Mouse (Mus musculus) CH12.LX (cell line): ENCODE measurements around the gene Zfp967. TPM values are rescaled to one million over a fixed set of nuclear protein-coding genes. Genes with fewer than 3 reads are reported as not detected.
"Not testable (repeated sequence)": the region's sequence is repeated elsewhere in the genome, so short reads cannot be mapped to it uniquely, and the experiment has no call there.

Experiments used
- DNase-seq: peaks from one replicate; pipeline ENCODE4 v3.0.0-alpha.2; 2013; ENCODE audit errors: extremely low read depth
- H3K27ac ChIP-seq: 2 replicates; pipeline ENCODE4 v1.5.1; 2012; ENCODE audit warnings: low read depth, mild to moderate bottlenecking, control low read depth, moderate library complexity; ENCODE audit not compliant: insufficient read depth
- H3K27me3 ChIP-seq: replicated peaks from 2 replicates; pipeline ENCODE3; 2012; ENCODE audit warnings: inconsistent platforms
- H3K36me3 ChIP-seq, 2 experiments: replicated peaks in 1 of 2; 2 replicates each; pipeline versions ENCODE3 to v1.6.1; 2012; ENCODE audit warnings: inconsistent platforms in 1 of 2, low read length in 1 of 2, mild to moderate bottlenecking in 1 of 2, mixed read lengths in 1 of 2, moderate library complexity in 1 of 2; ENCODE audit not compliant: control insufficient read depth in 1 of 2, insufficient read depth in 1 of 2
- H3K4me1 ChIP-seq, 2 experiments: 2 replicates each; pipeline ENCODE4 v1.6.1; 2012; ENCODE audit warnings: inconsistent platforms in 1 of 2, moderate library complexity in 1 of 2; ENCODE audit not compliant: insufficient read depth in 2 of 2, control insufficient read depth in 1 of 2
- H3K4me2 ChIP-seq: 2 replicates; pipeline ENCODE4 v1.6.1; 2012; ENCODE audit warnings: low read depth, mild to moderate bottlenecking, control low read depth; ENCODE audit not compliant: poor library complexity, insufficient read depth, severe bottlenecking
- H3K4me3 ChIP-seq, 3 experiments: fragments of 150-350 bp in 1 of 3; sonication (generic) in 1 of 3; replicated peaks in 1 of 3; 2 replicates each; pipeline versions ENCODE3 to v1.5.1; 2011 to 2012; ENCODE audit warnings: low read depth in 2 of 3, low read length in 2 of 3, mild to moderate bottlenecking in 2 of 3, moderate library complexity in 2 of 3, control low read depth in 1 of 3, improper control_type of control experiment in 1 of 3, inconsistent platforms in 1 of 3, mixed read lengths in 1 of 3; ENCODE audit not compliant: poor library complexity in 1 of 3
- H3K79me2 ChIP-seq: replicated peaks from 2 replicates; pipeline ENCODE4 v1.6.1; 2012; ENCODE audit warnings: mild to moderate bottlenecking, moderate library complexity; ENCODE audit not compliant: control insufficient read depth, poor library complexity, insufficient read depth, severe bottlenecking; ENCODE audit errors: extremely low read depth
- H3K9ac ChIP-seq: 2 replicates; pipeline ENCODE4 v1.6.1; 2012; ENCODE audit warnings: low read depth, mild to moderate bottlenecking, control low read depth, moderate library complexity; ENCODE audit not compliant: insufficient read depth
- H3K9me3 ChIP-seq: replicated peaks from 2 replicates; pipeline ENCODE3; 2012; ENCODE audit warnings: low read length, inconsistent platforms, mixed read lengths
- dilution Hi-C: fragments of 300-500 bp; cut with MboI; formaldehyde crosslinking; loops from 2 replicates; pipeline ENCODE4 v1.14.3; 2020; ENCODE audit warnings: low sequenced_read_pairs; ENCODE audit not compliant: extremely low pct_unique_long_range_greater_than_20kb, extremely low pct_ligation_motif_present
- in situ Hi-C: fragments of 300-500 bp; cut with MboI; formaldehyde crosslinking; loops from 3 replicates; pipeline ENCODE4 v1.14.3; 2019; ENCODE audit warnings: low sequenced_read_pairs, low pct_ligation_motif_present, low pct_unique_long_range_greater_than_20kb, mixed read lengths
- polyA plus RNA-seq: library from polyadenylated mRNA; unstranded; fragments of >175 nt; gene quantifications from 2 replicates; pipeline ENCODE4 v1.2.1, GENCODE M21; 2012; ENCODE audit warnings: low read depth; ENCODE audit not compliant: insufficient read length
- total RNA-seq, 2 experiments: library from RNA; depleted of rRNA; stranded (reverse); fragments of 300-350 nt in 1 of 2; fragments of >200 nt in 1 of 2; gene quantifications; 2 replicates each; pipeline ENCODE4 v1.2.3; 2012 to 2014

The Zfp967 gene
- total RNA-seq (2012; rRNA removed), result not detected in 2 replicates
- total RNA-seq (2014; rRNA removed), result not detected in 2 replicates
- polyA plus RNA-seq, result not detected in 2 replicates

DNA sequence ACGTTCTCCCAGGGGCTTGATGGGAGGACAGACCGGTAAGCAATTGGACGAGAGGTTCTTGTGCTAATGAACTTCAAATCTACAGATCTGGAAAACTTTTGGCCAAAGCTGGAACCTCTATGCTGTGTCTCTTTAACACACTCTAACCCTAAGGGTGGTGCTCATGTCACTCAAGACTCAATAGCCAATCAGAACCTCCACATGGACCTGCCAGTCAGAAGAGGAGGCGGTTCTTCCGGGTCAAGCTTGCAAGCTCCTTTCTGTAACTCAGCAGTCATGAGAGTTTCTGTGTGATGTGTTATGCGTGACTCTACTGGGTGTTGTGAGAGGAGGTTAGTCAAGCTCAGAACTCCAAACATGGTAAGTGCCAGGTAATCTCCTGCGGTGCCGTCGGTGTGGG, at the start of gene Zfp967:
Gene Zfp967 (plus strand): TSS at position 301 of the 400 bp plus-strand sequence.
- H3K9ac ChIP-seq, H3K36me3 ChIP-seq, H3K27me3 ChIP-seq, H3K4me2 ChIP-seq, DNase-seq, H3K9me3 ChIP-seq, dilution Hi-C loops, H3K27ac ChIP-seq, H3K4me3 ChIP-seq, H3K4me1 ChIP-seq, in situ Hi-C loops, H3K79me2 ChIP-seq: not testable (repeated sequence)

DNA sequence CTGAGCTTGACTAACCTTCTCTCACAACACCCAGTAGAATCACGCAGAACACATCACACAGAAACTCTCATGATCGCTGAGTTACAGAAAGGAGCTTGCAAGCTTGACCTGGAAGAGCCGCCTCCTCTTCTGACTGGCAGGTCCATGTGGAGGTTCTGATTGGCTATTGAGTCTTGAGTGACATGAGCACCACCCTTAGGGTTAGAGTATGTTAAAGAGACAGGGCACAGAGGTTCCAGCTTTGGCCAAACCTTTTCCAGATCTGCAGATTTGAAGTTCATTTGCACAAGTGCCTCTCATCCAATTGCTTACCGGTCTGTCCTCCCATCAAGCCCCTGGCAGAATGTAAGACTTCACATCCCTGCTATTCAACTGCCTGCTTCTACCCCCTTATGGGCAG, 34.2 kb upstream of the Zfp967 start, which contains the start of gene Gm14434:
Gene Gm14434 (minus strand): TSS at position 101 of the 400 bp plus-strand sequence.
- dilution Hi-C loops, in situ Hi-C loops: not testable (repeated sequence)

More for the DNA sequence above, 34.2 kb upstream of the Zfp967 start, which contains the start of gene Gm14434:
- not testable (repeated sequence) for H3K27me3 ChIP-seq, H3K4me1 ChIP-seq, H3K36me3 ChIP-seq, H3K9me3 ChIP-seq, H3K4me3 ChIP-seq, H3K79me2 ChIP-seq, H3K4me2 ChIP-seq, H3K9ac ChIP-seq, H3K27ac ChIP-seq, DNase-seq

Other genes with a start within 250 kb of the Zfp967 start
- not detected in 2 replicates for gene Gm11009, start 201.6 kb upstream of the Zfp967 start, total RNA-seq (2012; rRNA removed)
- gene Gm11009, start 201.6 kb upstream of the Zfp967 start, total RNA-seq (2014; rRNA removed), result not detected in 2 replicates
- not detected in 2 replicates for gene Gm11009, start 201.6 kb upstream of the Zfp967 start, polyA plus RNA-seq
- 1.9 and 2.7 TPM in 2 replicates for gene Gm14435, start 97.5 kb upstream of the Zfp967 start, total RNA-seq (2012; rRNA removed)
- 10.2 and 16.1 TPM in 2 replicates for gene Gm14435, start 97.5 kb upstream of the Zfp967 start, total RNA-seq (2014; rRNA removed)
- gene Gm14435, start 97.5 kb upstream of the Zfp967 start, polyA plus RNA-seq, result 6.7 and 9.9 TPM in 2 replicates
- 5.2 and 6.6 TPM in 2 replicates for gene Gm14434, start 34.3 kb upstream of the Zfp967 start, total RNA-seq (2012; rRNA removed)
- gene Gm14434, start 34.3 kb upstream of the Zfp967 start, total RNA-seq (2014; rRNA removed), result 58.6 and 59.6 TPM in 2 replicates
- 0.94 and 6.0 TPM in 2 replicates for gene Gm14434, start 34.3 kb upstream of the Zfp967 start, polyA plus RNA-seq
- 0.64 and 1.1 TPM in 2 replicates for gene Gm14308, start 115.3 kb downstream of the Zfp967 start, total RNA-seq (2012; rRNA removed)
- gene Gm14308, start 115.3 kb downstream of the Zfp967 start, total RNA-seq (2014; rRNA removed), result 1.3 and 1.5 TPM in 2 replicates
- gene Gm14308, start 115.3 kb downstream of the Zfp967 start, polyA plus RNA-seq, result 4.2 TPM in 1 of 2 replicates, not detected in the other
- 7.7 and 8.4 TPM in 2 replicates for gene Zfp973, start 149.5 kb downstream of the Zfp967 start, total RNA-seq (2012; rRNA removed)
- gene Zfp973, start 149.5 kb downstream of the Zfp967 start, total RNA-seq (2014; rRNA removed), result 13.8 and 20.4 TPM in 2 replicates
- gene Zfp973, start 149.5 kb downstream of the Zfp967 start, polyA plus RNA-seq, result 8.4 and 9.3 TPM in 2 replicates
- gene Gm14305, start 187.3 kb downstream of the Zfp967 start, total RNA-seq (2012; rRNA removed), result 11.4 and 12.5 TPM in 2 replicates
- gene Gm14305, start 187.3 kb downstream of the Zfp967 start, total RNA-seq (2014; rRNA removed), result 36.7 and 43.7 TPM in 2 replicates
- 7.2 and 13.0 TPM in 2 replicates for gene Gm14305, start 187.3 kb downstream of the Zfp967 start, polyA plus RNA-seq